Mouse (Mus musculus) T-helper 2 cell (primary cell): ENCODE measurements around the gene Eya2.

Experiments
- in situ Hi-C: fragments of 300-600 bp; cut with MboI, MseI; formaldehyde crosslinking; loops from one replicate; pipeline ENCODE4 v1.15.1; 2025; ENCODE audit warnings: high pct_unique_total_duplicates

The Eya2 gene

DNA sequence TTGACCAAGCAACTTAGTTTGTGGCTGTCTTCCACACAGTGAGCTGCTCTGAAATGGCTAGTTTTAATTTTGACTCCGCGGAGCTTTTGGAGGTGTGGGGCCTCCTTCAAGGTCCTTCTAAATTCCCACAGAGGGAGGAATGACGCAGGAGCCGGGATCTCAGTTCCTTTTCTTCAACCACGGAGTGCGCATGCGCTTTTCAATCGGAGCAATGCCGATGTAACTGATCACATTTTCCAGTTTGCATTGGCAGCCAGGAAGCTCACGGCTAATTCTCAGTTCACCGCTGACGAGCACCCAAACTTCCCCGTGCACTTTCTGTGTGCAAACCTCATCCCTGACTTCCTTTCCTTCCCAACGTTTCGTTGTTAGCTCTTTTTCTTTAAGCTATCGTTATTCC, 4.1 kb upstream of the Eya2 start:
- in situ Hi-C loops = no loop called here

- in situ Hi-C loops = no loop called here
Measured at GRCm38 (mm10) chr2:165593763-165594162, 1.1 kb upstream of the Eya2 start.

- in situ Hi-C loops = no loop called here
Measured at GRCm38 (mm10) chr2:165595676-165596070, 841 bp downstream of the Eya2 start.

DNA sequence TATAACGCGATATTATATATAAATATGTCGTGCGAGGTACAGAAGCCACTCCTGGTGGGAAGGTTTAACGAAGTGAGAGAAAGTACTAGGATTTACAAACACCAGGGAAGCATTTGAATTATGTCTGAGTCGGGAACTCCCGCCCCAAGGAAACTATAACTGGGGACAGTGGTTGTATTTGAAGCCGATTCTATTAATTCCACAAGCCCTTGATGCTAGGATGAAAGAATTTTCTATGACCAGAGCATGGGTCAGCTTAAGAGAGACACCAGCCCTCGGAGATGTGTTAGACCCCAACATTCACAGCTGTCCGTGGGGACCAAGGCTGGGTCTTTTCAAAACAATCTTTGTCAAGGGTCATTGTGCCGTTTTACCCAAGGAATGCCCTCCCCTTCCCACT, 1.3 kb downstream of the Eya2 start:
- in situ Hi-C loops = no loop called here

GRCm38 (mm10) chr2:165597536-165597935, 2.7 kb downstream of the Eya2 start:
- in situ Hi-C loops = no loop called here

DNA sequence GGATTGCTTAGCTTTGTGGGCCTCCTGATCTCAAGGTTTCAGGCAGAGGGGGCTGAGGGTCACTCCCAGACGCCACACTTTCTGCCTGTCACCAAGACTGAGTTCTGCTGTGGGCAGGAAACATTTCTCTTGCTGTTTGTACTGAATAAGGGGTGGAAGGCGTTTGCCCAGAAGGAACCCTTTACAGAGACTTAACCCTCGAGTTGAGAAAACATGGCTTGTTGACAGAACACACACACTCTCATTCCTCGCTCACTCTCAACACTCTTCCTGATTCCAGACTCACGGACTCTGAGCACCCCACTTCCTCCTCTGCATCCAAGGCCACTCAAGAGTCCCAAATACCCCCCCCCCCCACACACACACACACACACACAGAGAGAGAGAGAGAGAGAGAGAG, 3.3 kb downstream of the Eya2 start:
- in situ Hi-C loops = no loop called here

- in situ Hi-C loops = no loop called here
Measured at GRCm38 (mm10) chr2:165599566-165599965, 4.7 kb downstream of the Eya2 start.

DNA sequence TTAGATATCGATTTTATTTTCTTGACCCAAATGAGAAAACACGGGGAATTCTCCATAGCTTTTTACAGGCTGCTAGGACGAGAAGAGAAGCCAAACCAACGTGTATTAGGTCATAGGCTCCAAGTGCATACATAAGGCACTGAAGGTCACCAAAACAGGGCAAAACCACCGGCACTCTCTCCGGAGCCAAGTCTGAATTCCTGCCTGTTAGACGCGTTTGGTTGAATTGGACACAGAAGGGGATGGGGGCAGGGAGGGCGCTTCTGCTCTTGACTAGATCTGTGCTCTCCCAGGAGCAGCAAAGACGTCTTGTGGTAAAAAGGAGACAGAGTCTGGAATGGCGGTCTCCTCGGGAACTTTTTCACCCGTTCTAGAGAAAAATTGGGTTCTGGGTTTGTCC, 6.1 kb downstream of the Eya2 start:
- in situ Hi-C loops = no loop called here

DNA sequence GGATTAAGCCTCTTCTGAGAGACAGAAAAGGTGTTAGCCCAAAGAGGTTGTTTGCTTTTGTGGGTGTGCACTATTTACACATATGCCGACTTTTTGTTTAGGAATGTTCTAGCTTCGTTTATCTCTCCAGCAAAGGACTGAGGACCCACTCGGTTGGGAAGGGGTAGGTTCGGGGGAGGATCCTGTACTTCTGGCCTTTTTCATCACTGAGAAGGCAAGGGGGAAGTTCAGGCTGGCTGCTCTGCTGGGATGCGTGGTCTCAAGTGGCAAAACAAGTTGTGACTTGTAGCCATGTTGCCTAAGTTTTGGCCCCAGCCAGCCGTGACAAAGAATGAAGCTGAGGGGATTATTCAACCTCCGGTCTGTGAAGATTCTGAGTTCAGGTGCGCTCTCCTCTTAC, 6.8 kb downstream of the Eya2 start:
- in situ Hi-C loops = no loop called here

DNA sequence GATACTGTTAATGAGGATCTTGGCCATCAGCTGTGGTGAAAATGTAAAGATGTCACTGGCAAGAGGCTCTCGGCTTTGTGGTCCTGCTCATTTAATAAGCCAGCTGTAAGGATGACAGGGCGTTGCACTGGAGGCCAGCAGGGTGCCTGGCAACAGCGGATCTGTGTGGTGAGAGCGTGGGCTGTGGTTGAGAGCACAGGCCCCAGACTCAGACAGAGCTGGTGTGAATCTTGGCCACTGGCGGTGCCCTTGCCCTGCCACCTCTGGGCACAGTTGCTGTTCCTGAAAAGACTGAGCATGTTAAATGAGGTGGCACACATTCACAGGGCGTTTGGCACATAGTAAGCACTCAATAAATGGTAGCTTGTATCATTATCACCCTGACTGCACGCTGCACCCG, 8.9 kb downstream of the Eya2 start:
- in situ Hi-C loops = no loop called here

DNA sequence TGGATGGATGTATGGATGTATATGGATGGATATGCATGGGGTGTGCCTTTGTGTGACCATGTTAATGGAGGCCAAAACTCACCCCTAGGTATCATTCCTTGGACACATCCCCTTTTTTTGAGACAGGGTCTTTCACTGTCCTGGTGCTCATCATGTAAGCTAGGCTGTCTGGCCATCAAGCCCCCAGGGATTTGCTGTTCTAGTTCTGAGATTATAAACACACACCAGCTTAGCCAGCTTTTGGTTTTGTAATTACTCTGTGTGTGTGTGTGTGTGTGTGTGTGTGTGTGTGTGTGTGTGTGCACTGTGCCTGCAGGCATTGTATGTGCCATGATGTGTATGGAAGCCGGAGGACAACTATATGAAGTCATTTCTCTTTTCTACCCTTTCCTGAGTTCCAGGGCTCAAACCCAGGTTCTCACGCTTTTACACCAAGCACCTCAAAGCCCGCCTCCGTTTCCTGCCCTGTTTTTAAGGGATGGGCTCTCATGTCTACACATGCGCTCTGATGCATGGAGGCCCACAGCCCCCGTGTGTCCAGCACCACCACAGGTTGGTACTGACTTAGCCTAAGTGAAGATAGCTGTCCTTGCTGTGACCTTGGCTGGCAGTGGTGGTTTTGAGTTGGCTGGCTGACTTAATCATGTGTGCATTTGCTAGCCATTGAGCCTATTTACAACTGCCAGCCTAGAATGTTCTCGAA, 16.9 kb downstream of the Eya2 start:
- in situ Hi-C loops = no loop called here

GRCm38 (mm10) chr2:165613741-165614339, 19.0 kb downstream of the Eya2 start:
- in situ Hi-C loops = no loop called here

- in situ Hi-C loops = no loop called here
Measured at GRCm38 (mm10) chr2:165621488-165621887, 26.7 kb downstream of the Eya2 start.

GRCm38 (mm10) chr2:165622596-165622995, 27.8 kb downstream of the Eya2 start:
- in situ Hi-C loops = no loop called here

DNA sequence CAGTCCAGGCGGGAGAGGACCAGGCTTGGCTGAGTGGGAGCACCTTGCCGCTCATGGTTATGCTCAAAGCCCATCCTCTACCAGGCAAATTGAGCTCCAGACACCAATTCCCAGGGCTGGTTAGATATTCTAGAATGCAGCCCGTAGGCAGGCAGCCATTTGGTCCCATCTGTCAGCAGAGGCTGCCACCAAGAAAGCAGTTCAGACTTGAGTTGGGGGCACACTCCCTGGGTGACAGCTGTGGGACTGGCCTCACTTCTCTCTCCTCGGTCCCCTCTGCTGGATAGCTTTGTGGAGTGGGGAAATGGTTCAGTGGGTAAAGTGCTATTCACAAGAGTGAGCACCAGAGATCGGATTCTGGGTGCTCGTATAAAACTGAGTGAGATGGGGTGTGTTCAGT, 32.0 kb downstream of the Eya2 start:
- in situ Hi-C loops = no loop called here

- in situ Hi-C loops = no loop called here
Measured at GRCm38 (mm10) chr2:165627974-165628373, 33.1 kb downstream of the Eya2 start.

- in situ Hi-C loops = no loop called here
Measured at GRCm38 (mm10) chr2:165629900-165630299, 35.1 kb downstream of the Eya2 start.

DNA sequence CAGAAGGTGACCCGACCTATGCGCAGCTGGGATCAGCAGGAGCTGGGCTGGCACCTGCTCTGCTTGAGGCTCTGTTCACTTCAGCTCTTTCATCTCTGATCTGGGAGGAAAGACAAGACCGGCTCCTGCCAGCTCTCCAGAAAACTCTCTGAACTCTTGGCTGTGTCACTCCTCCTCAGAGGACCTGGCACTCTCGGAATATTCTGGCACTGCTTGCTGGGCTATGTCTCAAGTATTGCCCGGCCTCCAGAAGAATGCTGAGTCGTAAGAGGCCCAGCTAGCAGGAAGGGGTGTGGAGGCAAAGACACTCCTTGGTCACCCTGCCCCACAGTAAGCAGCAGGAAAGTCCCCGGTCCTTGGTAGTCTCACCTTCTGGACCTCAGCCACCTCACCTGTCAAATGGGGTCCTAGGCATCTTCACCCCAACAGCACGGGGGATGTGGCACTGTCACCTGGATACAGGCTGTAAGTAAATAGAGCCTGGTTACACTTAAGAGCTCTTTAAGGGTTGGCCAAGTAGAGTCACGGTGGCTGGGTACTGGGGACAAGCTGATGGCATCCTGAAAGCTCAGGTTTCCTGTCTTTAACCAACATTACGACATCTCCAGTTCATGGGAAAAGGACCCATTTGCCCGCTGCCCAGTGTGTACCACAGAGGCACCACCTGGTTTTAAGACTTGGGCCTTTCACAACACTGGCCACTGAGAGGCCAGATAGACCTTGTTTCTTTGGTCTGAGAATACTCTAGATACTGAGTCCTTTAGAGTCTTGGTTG, 38.4 kb downstream of the Eya2 start:
- in situ Hi-C loops = no loop called here

DNA sequence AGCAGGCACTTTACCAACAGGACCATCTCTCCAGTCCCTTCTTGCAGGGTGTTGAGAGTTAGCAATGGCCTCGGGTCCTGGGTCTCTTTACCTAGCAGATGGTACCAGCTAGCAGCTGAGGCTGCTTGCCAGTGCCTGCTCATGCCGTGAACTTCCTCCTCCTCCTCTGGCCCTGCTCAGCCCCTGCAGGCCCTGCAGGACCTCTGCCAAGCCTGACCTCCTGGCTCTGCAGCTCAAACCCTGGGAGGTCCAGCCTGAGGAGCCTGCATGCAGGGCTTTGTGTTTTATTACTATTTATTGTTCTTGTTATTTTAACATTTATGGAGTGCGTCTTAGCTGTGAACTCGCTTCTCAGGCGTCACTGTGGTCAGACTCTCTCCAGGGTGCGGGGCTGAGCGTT, 39.6 kb downstream of the Eya2 start:
- in situ Hi-C loops = no loop called here

- in situ Hi-C loops = no loop called here
Measured at GRCm38 (mm10) chr2:165639075-165639755, 44.4 kb downstream of the Eya2 start.

DNA sequence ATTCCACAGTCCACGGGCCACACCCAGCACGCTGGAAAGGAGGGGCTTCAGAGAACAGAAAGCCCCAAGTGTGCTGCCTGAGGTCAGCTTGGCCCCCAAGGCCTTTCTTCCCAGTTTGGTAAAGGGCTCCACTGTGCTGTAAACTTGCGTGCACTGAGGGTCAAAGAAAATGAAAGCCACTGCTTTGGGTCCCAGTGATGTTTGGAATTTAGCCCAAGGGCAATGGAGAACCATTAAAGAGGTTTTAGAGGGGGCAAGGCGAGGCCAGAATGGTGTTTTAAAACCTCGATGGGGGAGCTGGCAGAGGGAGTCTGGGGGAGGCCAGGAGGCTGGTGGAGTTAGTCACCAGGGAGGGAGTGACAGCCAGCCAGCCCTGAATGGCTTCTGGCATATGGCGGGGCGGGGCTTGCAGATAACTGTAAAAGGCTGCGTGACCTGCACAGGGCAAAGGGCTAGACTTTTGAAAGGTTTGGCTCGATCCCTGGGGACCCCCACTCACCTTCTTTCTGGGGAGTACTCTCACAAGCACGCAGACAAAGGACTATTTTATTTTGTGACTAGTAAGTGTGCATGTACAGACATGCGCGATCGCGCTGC, 47.2 kb downstream of the Eya2 start:
- in situ Hi-C loops = no loop called here

- in situ Hi-C loops = no loop called here
Measured at GRCm38 (mm10) chr2:165643596-165643995, 48.8 kb downstream of the Eya2 start.
